Mouse (Mus musculus): Measurements from ENCODE around the gene Mboat2. TPM values are rescaled to one million over a fixed set of nuclear protein-coding genes. Genes with fewer than 3 reads are reported as not detected.

Mboat2 gene
- total and polyA plus RNA-seq, 3 experiments = 0.39 to 4.0 (median 0.76) TPM

GRCm38 (mm10) chr12:24985226-24985625 lies 154.5 kb downstream of the Mboat2 start:
- H3K4me1 ChIP-seq (ENCODE audit: control insufficient read depth in 1 of 2, insufficient read depth in 2 of 2) = no peaks in the 10 kb centered on the region
- H3K27me3 ChIP-seq (replicated peaks) = no peaks in the 10 kb centered on the region
- in situ Hi-C loops (cut with MboI; ENCODE audit: low pct_ligation_motif_present, low pct_unique_long_range_greater_than_20kb, low sequenced_read_pairs) (no loop called here), dilution Hi-C loops (cut with MboI; ENCODE audit: extremely low pct_ligation_motif_present, extremely low pct_unique_long_range_greater_than_20kb, low sequenced_read_pairs) (no loop called here)
- no peak overlapping the region for H3K4me2 ChIP-seq (ENCODE audit: insufficient read depth, low read depth, poor library complexity, severe bottlenecking)
- H3K27ac ChIP-seq (ENCODE audit: insufficient read depth, low read depth) = no peak overlapping the region
- no peak for DNase-seq (ENCODE audit: extremely low read depth)
- no peak for TF ChIP-seq PAX5 (IDR thresholded peaks at IDR 0.05; ENCODE audit: low read length)
- no peak for TF ChIP-seq MAZ (IDR thresholded peaks at IDR 0.05; ENCODE audit: low read depth, low read length)
- TF ChIP-seq POLR2AphosphoS2 (IDR thresholded peaks at IDR 0.05; ENCODE audit: low read depth, low read length) = no peak
- TF ChIP-seq KAT2A (IDR thresholded peaks at IDR 0.05; ENCODE audit: insufficient replicate concordance, low read length) = no peak
- TF ChIP-seq USF1 (IDR thresholded peaks at IDR 0.05; ENCODE audit: low read depth, low read length) = no peak
- TF ChIP-seq BHLHE40 (IDR thresholded peaks at IDR 0.05; ENCODE audit: low read depth, low read length) = no peak
- TF ChIP-seq IRF4 (IDR thresholded peaks at IDR 0.05; ENCODE audit: low read depth, low read length) = no peak
- no peak for TF ChIP-seq JUND (conservative IDR thresholded peaks at IDR 0.05; ENCODE audit: low read depth, low read length)
- no peak for TF ChIP-seq CTCF (conservative IDR thresholded peaks at IDR 0.05 in 1 of 2, IDR thresholded peaks at IDR 0.05 in 1 of 2; ENCODE audit: low read depth in 2 of 2, low read length in 2 of 2)
- no peak for TF ChIP-seq RCOR1 (conservative IDR thresholded peaks at IDR 0.05; ENCODE audit: low read depth, low read length)
- TF ChIP-seq MYC (IDR thresholded peaks at IDR 0.05; ENCODE audit: low read depth, low read length) = no peak
- TF ChIP-seq HCFC1 (IDR thresholded peaks at IDR 0.05; ENCODE audit: low read depth, low read length) = no peak
- no peak for TF ChIP-seq ZKSCAN1 (IDR thresholded peaks at IDR 0.05; ENCODE audit: borderline replicate concordance, low read depth, low read length)
- TF ChIP-seq SMC3 (IDR thresholded peaks at IDR 0.05; ENCODE audit: low read depth, low read length) = no peak
- TF ChIP-seq UBTF (IDR thresholded peaks at IDR 0.05; ENCODE audit: low read depth, low read length) = no peak
- TF ChIP-seq ETS1 (conservative IDR thresholded peaks at IDR 0.05; ENCODE audit: low read depth, low read length) = no peak
- TF ChIP-seq E2F4 (IDR thresholded peaks at IDR 0.05; ENCODE audit: insufficient replicate concordance, low read depth, low read length) = no peak
- TF ChIP-seq ZNF384 (IDR thresholded peaks at IDR 0.05; ENCODE audit: low read depth, low read length) = no peak
- TF ChIP-seq MXI1 (IDR thresholded peaks at IDR 0.05; ENCODE audit: low read depth, low read length) = no peak
- H3K9ac ChIP-seq (ENCODE audit: insufficient read depth, low read depth) = no peak overlapping the region
- H3K79me2 ChIP-seq (replicated peaks; ENCODE audit: control insufficient read depth, extremely low read depth, insufficient read depth, poor library complexity, severe bottlenecking) = peaks cover 2% of the 10 kb centered on the region
- peaks cover 37 to 80% of the 10 kb centered on the region in 2 experiments for H3K36me3 ChIP-seq (replicated peaks in 1 of 2; ENCODE audit: control insufficient read depth in 1 of 2, insufficient read depth in 1 of 2, low read length in 1 of 2)
- no peak overlapping the region for H3K4me3 ChIP-seq (replicated peaks in 1 of 3; ENCODE audit: low read depth in 2 of 3, low read length in 2 of 3, poor library complexity in 1 of 3)
- H3K9me3 ChIP-seq (replicated peaks; ENCODE audit: low read length) = no peaks in the 10 kb centered on the region

DNA sequence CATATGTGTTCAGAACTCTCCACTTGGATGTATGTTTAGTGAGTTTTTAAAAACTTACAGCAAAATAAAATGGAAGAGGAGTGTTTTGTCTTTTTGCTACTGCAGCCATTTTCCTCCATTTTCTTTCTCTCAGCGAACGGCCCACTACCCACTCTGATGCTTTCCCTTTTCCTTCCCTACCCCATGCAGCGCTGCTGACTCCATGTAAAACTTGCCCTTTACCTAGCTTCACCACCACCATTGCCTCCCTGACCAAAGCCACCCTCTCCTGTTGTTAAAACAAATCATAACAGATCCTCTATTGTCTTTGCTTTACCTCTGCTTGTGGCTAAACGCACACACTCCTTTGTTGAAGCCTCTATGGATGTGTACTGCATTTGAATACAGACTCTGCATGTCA lies 164.7 kb downstream of the Mboat2 start:
- Histone ChIP-seq H3K4me3 (replicated peaks in 1 of 3; ENCODE audit: low read depth in 2 of 3, low read length in 2 of 3, poor library complexity in 1 of 3) (no peak overlapping the region), H3K79me2 (replicated peaks; ENCODE audit: control insufficient read depth, extremely low read depth, insufficient read depth, poor library complexity, severe bottlenecking) (no peaks in the 10 kb centered on the region), H3K27me3 (replicated peaks) (no peaks in the 10 kb centered on the region), H3K4me1 (ENCODE audit: control insufficient read depth in 1 of 2, insufficient read depth in 2 of 2) (no peaks in the 10 kb centered on the region), H3K36me3 (replicated peaks in 1 of 2; ENCODE audit: control insufficient read depth in 1 of 2, insufficient read depth in 1 of 2, low read length in 1 of 2) (peaks cover 75 to 95% of the 10 kb centered on the region in 2 experiments), H3K9ac (ENCODE audit: insufficient read depth, low read depth) (no peak overlapping the region), H3K4me2 (ENCODE audit: insufficient read depth, low read depth, poor library complexity, severe bottlenecking) (no peak overlapping the region), H3K27ac (ENCODE audit: insufficient read depth, low read depth) (no peak overlapping the region), H3K9me3 (replicated peaks; ENCODE audit: low read length) (no peaks in the 10 kb centered on the region)
- dilution Hi-C loops (cut with MboI; ENCODE audit: extremely low pct_ligation_motif_present, extremely low pct_unique_long_range_greater_than_20kb, low sequenced_read_pairs) = no loop called here
- TF ChIP-seq BHLHE40 (IDR thresholded peaks at IDR 0.05; ENCODE audit: low read depth, low read length) (no peak), USF1 (IDR thresholded peaks at IDR 0.05; ENCODE audit: low read depth, low read length) (no peak), MAZ (IDR thresholded peaks at IDR 0.05; ENCODE audit: low read depth, low read length) (no peak), USF2 (conservative IDR thresholded peaks at IDR 0.05; ENCODE audit: low read depth, low read length) (no peak), JUND (conservative IDR thresholded peaks at IDR 0.05; ENCODE audit: low read depth, low read length) (no peak), TBP (conservative IDR thresholded peaks at IDR 0.05; ENCODE audit: low read depth, low read length) (no peak), CHD1 (IDR thresholded peaks at IDR 0.05; ENCODE audit: low read depth, low read length) (no peak), ETS1 (conservative IDR thresholded peaks at IDR 0.05; ENCODE audit: low read depth, low read length) (no peak), UBTF (IDR thresholded peaks at IDR 0.05; ENCODE audit: low read depth, low read length) (no peak), KAT2A (IDR thresholded peaks at IDR 0.05; ENCODE audit: insufficient replicate concordance, low read length) (no peak), RCOR1 (conservative IDR thresholded peaks at IDR 0.05; ENCODE audit: low read depth, low read length) (no peak), HCFC1 (IDR thresholded peaks at IDR 0.05; ENCODE audit: low read depth, low read length) (no peak), POLR2A (IDR thresholded peaks at IDR 0.05; ENCODE audit: low read depth, low read length) (no peak), MAFK (IDR thresholded peaks at IDR 0.05; ENCODE audit: insufficient replicate concordance, low read length) (no peak), MAX (IDR thresholded peaks at IDR 0.05; ENCODE audit: low read length) (no peak)
- DNase-seq (ENCODE audit: extremely low read depth) = no peak
- in situ Hi-C loops (cut with MboI; ENCODE audit: low pct_ligation_motif_present, low pct_unique_long_range_greater_than_20kb, low sequenced_read_pairs) = no loop called here

Measured in CH12.LX (cell line).